In genomic region chr6:39899231-39899630, GRCm38 (mm10) we compare ENCODE assay signal across 10 mouse cellular contexts. TPM values are rescaled to one million over a fixed set of nuclear protein-coding genes. Genes with fewer than 3 reads are reported as not detected.
A peak's percentile ranks its signal among the peaks of the same experiment; 100 is the strongest.
DNase-seq lines count a peak whose midpoint lies in the region; ATAC-seq lines count a peak whose summit lies in the region.
"Had no signal": no experiment of that assay in that cellular context is flagged by ENCODE, and none has a peak within 500 bp of the region (broad histone marks: within the 10 kb centered on the region; RNA-seq: fewer than 3 reads in every experiment).

No protein-coding gene starts in this region.

- H3K4me2 ChIP-seq in forebrain, embryonic 12.5 days = no peak overlapping the region
- H3K4me2 ChIP-seq: embryonic facial prominence, embryonic 15.5 days; neural tube, embryonic 12.5 days; stomach, embryonic 15.5 days had no signal

- H3K9ac ChIP-seq in forebrain, embryonic 12.5 days = no peak overlapping the region
- H3K9ac ChIP-seq: embryonic facial prominence, embryonic 15.5 days; neural tube, embryonic 12.5 days; stomach, embryonic 15.5 days had no signal

- WGBS in embryonic facial prominence, embryonic 10.5 days = 54% methylated on average over 4 of the region's 4 CpGs
- WGBS in forebrain, embryonic 12.5 days = 57% methylated on average over 4 of the region's 4 CpGs

- H3K27ac ChIP-seq in embryonic facial prominence, embryonic 10.5 days (replicated peaks) = no peak overlapping the region
- no peak overlapping the region for H3K27ac ChIP-seq in forebrain, embryonic 12.5 days
- H3K27ac ChIP-seq: embryonic facial prominence, embryonic 15.5 days; neural tube, embryonic 12.5 days; stomach, embryonic 15.5 days had no signal

- ATAC-seq in forebrain, embryonic 12.5 days (ENCODE audit: low FRiP score) = no peak

- DNase-seq in ovary, postnatal 14 days (ENCODE audit: low spot score) = peak; percentile 6
- no peak for DNase-seq in ovary, postnatal 10 days (ENCODE audit: low spot score)
- peak; percentile 57 for DNase-seq in adipocyte (ENCODE audit: low spot score)
- DNase-seq in embryonic facial prominence, embryonic 10.5 days (ENCODE audit: low spot score) = peak; percentile 49
- peak; percentile 65 for DNase-seq in retina, embryonic 14.5 days (ENCODE audit: low spot score)
- DNase-seq in layer of hippocampus, adult 8-10 months (ENCODE audit: low spot score in 2 of 2) = no peak

- no peaks in the 10 kb centered on the region for H3K4me1 ChIP-seq in embryonic facial prominence, embryonic 10.5 days
- H3K4me1 ChIP-seq in forebrain, embryonic 12.5 days = peaks cover 35% of the 10 kb centered on the region
- H3K4me1 ChIP-seq: embryonic facial prominence, embryonic 15.5 days; stomach, embryonic 15.5 days had no signal

- H3K4me3 ChIP-seq in embryonic facial prominence, embryonic 10.5 days = no peak overlapping the region
- H3K4me3 ChIP-seq in forebrain, embryonic 12.5 days (replicated peaks) = no peak overlapping the region
- H3K4me3 ChIP-seq: embryonic facial prominence, embryonic 15.5 days; neural tube, embryonic 12.5 days; stomach, embryonic 15.5 days had no signal

- H3K36me3 ChIP-seq in embryonic facial prominence, embryonic 10.5 days (replicated peaks) = no peaks in the 10 kb centered on the region
- H3K36me3 ChIP-seq in forebrain, embryonic 12.5 days (replicated peaks) = no peaks in the 10 kb centered on the region
- H3K36me3 ChIP-seq: embryonic facial prominence, embryonic 15.5 days; neural tube, embryonic 12.5 days; stomach, embryonic 15.5 days had no signal

- no peaks in the 10 kb centered on the region for H3K9me3 ChIP-seq in embryonic facial prominence, embryonic 10.5 days
- H3K9me3 ChIP-seq in forebrain, embryonic 12.5 days = no peaks in the 10 kb centered on the region
- H3K9me3 ChIP-seq: embryonic facial prominence, embryonic 15.5 days; neural tube, embryonic 12.5 days; stomach, embryonic 15.5 days had no signal

- H3K27me3 ChIP-seq in embryonic facial prominence, embryonic 10.5 days (replicated peaks; ENCODE audit: low read depth, poor library complexity, severe bottlenecking) = no peaks in the 10 kb centered on the region
- no peaks in the 10 kb centered on the region for H3K27me3 ChIP-seq in forebrain, embryonic 12.5 days
- H3K27me3 ChIP-seq: embryonic facial prominence, embryonic 15.5 days; neural tube, embryonic 12.5 days; stomach, embryonic 15.5 days had no signal

RNA-seq across cellular contexts. Expression of gene Tmem178b, which starts 26.2 kb away (rescaled TPM):
- 1.5 TPM in 2 replicates for polyA plus RNA-seq in embryonic facial prominence, embryonic 10.5 days (2016; fragmentation: Nextera tagmentation; extraction: Ambion mirVana)
- 100 to 1,000 TPM; 156 to 182 (median 174) TPM for total RNA-seq in layer of hippocampus, adult 8-10 months (2022)
- polyA plus RNA-seq in forebrain, embryonic 12.5 days (2016; fragmentation: Nextera tagmentation; extraction: Ambion mirVana) = 14.6 and 15.5 TPM in 2 replicates

Comparison
In these comparisons a context has a peak if more than half of its experiments do, and no peak if none do; other contexts are left out.
1. DNase-seq: peak in ovary, postnatal 14 days (single experiment), adipocyte (single experiment), embryonic facial prominence, embryonic 10.5 days (single experiment) and retina, embryonic 14.5 days (single experiment); none in ovary, postnatal 10 days (single experiment) and layer of hippocampus, adult 8-10 months (0 of 2).